Mouse (Mus musculus) embryonic fibroblast, embryonic 13.5 days (primary cell): ENCODE measurements at regions not wholly inside any gene's neighbourhood (a gene's known extent, or its start where the extent isn't known, plus 50 kb on each side); places are given as distances from the start of the nearest gene placed in this dataset.

ENCODE experiments used
- CTCF ChIP-seq: IDR thresholded peaks from 2 replicates; pipeline ENCODE4 v1.5.1; 2011; ENCODE audit warnings: mild to moderate bottlenecking, control low read depth, low read length, moderate library complexity, borderline replicate concordance; ENCODE audit not compliant: insufficient read depth
- POLR2A ChIP-seq: IDR thresholded peaks from 2 replicates; pipeline ENCODE4 v1.6.1; 2011; ENCODE audit warnings: low read depth, mild to moderate bottlenecking, control low read depth, low read length, moderate library complexity

DNA sequence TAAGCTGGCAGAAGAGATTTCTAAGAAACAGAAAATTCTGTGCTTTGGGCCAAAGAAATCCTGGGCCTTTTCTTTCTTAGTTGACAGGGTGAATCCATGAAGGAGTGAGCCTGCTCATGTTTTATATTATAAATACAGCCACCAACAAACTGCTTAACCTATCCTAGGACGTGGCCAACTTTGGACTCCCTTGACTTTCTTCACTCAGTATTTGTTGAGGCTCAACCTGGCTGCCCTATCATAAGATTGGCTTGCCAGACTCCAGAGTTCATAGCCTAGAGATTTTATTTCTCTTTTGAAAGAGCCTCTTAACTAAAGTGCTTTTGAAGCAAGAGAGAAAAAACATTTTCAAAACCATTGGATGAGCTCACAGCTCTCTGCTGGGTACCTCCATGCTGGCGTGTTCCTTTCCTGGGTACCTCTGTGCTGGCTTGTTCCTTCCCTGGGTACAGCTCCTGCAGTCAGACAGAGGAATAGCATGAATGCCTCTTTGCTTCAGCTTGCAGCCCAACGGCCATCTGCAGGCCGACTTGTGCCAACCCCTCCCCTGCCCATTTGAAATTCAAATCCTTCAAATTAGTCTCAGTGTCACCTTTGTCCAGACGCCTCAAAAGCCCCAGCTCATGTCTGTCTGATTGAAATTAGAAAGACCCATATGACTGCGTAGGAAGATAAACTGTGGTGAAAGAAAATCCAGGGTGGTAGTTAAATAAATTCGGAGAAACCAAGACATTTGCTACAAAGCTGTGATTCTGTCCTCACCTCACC is 173.0 kb upstream of the Pdzrn3 start:
- TF ChIP-seq POLR2A (no peak), CTCF (no peak)
